29 mouse cellular contexts compared by ENCODE assay signal in genomic region chr13:111266855-111267254, GRCm38 (mm10). TPM values are rescaled to one million over a fixed set of nuclear protein-coding genes. Genes with fewer than 3 reads are reported as not detected.
DNase-seq lines count a peak whose midpoint lies in the region; ATAC-seq and TF ChIP-seq lines count a peak whose summit lies in the region.
"Had no signal": no experiment of that assay in that cellular context is flagged by ENCODE, and none has a peak within 500 bp of the region (broad histone marks: within the 10 kb centered on the region; RNA-seq: fewer than 3 reads in every experiment).

No protein-coding gene starts in this region.

- no peak overlapping the region for H3K4me2 ChIP-seq in heart, embryonic 15.5 days
- H3K4me2 ChIP-seq in heart, embryonic 12.5 days, result no peak overlapping the region
- no peak overlapping the region for H3K4me2 ChIP-seq in lung, embryonic 14.5 days
- H3K4me2 ChIP-seq: hindbrain, embryonic 15.5 days; limb, embryonic 13.5 days; liver, embryonic 15.5 days had no signal

- no peaks in the 10 kb centered on the region for H3K27me3 ChIP-seq in heart, embryonic 15.5 days
- H3K27me3 ChIP-seq in heart, embryonic 12.5 days (replicated peaks), result no peaks in the 10 kb centered on the region
- no peaks in the 10 kb centered on the region for H3K27me3 ChIP-seq in lung, embryonic 14.5 days (ENCODE audit: insufficient read depth, low read length)
- no peaks in the 10 kb centered on the region for H3K27me3 ChIP-seq in embryonic facial prominence, embryonic 10.5 days (replicated peaks; ENCODE audit: low read depth, poor library complexity, severe bottlenecking)
- H3K27me3 ChIP-seq in limb, embryonic 10.5 days (ENCODE audit: low read depth, poor library complexity, severe bottlenecking), result no peaks in the 10 kb centered on the region
- H3K27me3 ChIP-seq: hindbrain, embryonic 15.5 days; limb, embryonic 13.5 days; liver, embryonic 15.5 days had no signal

- no peaks in the 10 kb centered on the region; the same call in 1 of the 2 replicates for H3K4me1 ChIP-seq in heart, embryonic 15.5 days (replicated peaks)
- peaks cover 21% of the 10 kb centered on the region for H3K4me1 ChIP-seq in heart, embryonic 12.5 days (replicated peaks)
- peaks cover 16% of the 10 kb centered on the region for H3K4me1 ChIP-seq in lung, embryonic 14.5 days (ENCODE audit: insufficient read depth)
- H3K4me1 ChIP-seq in embryonic facial prominence, embryonic 10.5 days, result peaks cover 33% of the 10 kb centered on the region
- 0 out of 2 replicates have a peak, but pooled peaks cover 3% of the 10 kb centered on the region for H3K4me1 ChIP-seq in limb, embryonic 10.5 days
- H3K4me1 ChIP-seq: hindbrain, embryonic 15.5 days had no signal

- no peak overlapping the region for H3K9ac ChIP-seq in heart, embryonic 15.5 days
- no peak overlapping the region for H3K9ac ChIP-seq in heart, embryonic 12.5 days
- H3K9ac ChIP-seq in lung, embryonic 14.5 days, result no peak overlapping the region
- H3K9ac ChIP-seq: hindbrain, embryonic 15.5 days; limb, embryonic 13.5 days; liver, embryonic 15.5 days had no signal

- H3K4me3 ChIP-seq in heart, embryonic 15.5 days, result no peak overlapping the region
- H3K4me3 ChIP-seq in heart, embryonic 12.5 days, result no peak overlapping the region
- no peak overlapping the region for H3K4me3 ChIP-seq in lung, embryonic 14.5 days (ENCODE audit: low read depth, low read length)
- H3K4me3 ChIP-seq in embryonic facial prominence, embryonic 10.5 days, result no peak overlapping the region
- H3K4me3 ChIP-seq in limb, embryonic 10.5 days, result no peak overlapping the region
- H3K4me3 ChIP-seq: heart, adult 2 months; hindbrain, embryonic 15.5 days; limb, embryonic 13.5 days; liver, embryonic 15.5 days had no signal

- H3K36me3 ChIP-seq in heart, embryonic 15.5 days, result no peaks in the 10 kb centered on the region
- no peaks in the 10 kb centered on the region for H3K36me3 ChIP-seq in heart, embryonic 12.5 days
- H3K36me3 ChIP-seq in lung, embryonic 14.5 days (ENCODE audit: insufficient read depth), result no peaks in the 10 kb centered on the region
- no peaks in the 10 kb centered on the region for H3K36me3 ChIP-seq in embryonic facial prominence, embryonic 10.5 days (replicated peaks)
- H3K36me3 ChIP-seq in limb, embryonic 10.5 days, result no peaks in the 10 kb centered on the region
- H3K36me3 ChIP-seq: G1E; hindbrain, embryonic 15.5 days; limb, embryonic 13.5 days; liver, embryonic 15.5 days had no signal

- TF ChIP-seq CTCF in lung, embryonic 14.5 days (IDR thresholded peaks at IDR 0.05; ENCODE audit: low read depth), result no peak

- H3K9me3 ChIP-seq in heart, embryonic 15.5 days (replicated peaks), result no peaks in the 10 kb centered on the region
- no peaks in the 10 kb centered on the region for H3K9me3 ChIP-seq in heart, embryonic 12.5 days (replicated peaks)
- no peaks in the 10 kb centered on the region for H3K9me3 ChIP-seq in lung, embryonic 14.5 days (ENCODE audit: low read depth, low read length)
- H3K9me3 ChIP-seq in embryonic facial prominence, embryonic 10.5 days, result no peaks in the 10 kb centered on the region
- no peaks in the 10 kb centered on the region for H3K9me3 ChIP-seq in limb, embryonic 10.5 days (replicated peaks)
- H3K9me3 ChIP-seq: G1E; hindbrain, embryonic 15.5 days; limb, embryonic 13.5 days; liver, embryonic 15.5 days had no signal

- peak; percentile 19 for DNase-seq in lung, embryonic 14.5 days
- DNase-seq in lung, postnatal 10 days, result no peak
- no peak for DNase-seq in embryonic facial prominence, embryonic 10.5 days (ENCODE audit: low spot score)
- no peak for DNase-seq in limb, embryonic 10.5 days (ENCODE audit: low spot score)
- no peak for DNase-seq in right cerebral cortex, adult 18-20 months
- no peak for DNase-seq in adrenal gland, postnatal 25 days
- DNase-seq: adrenal gland, postnatal 10 days; cerebellum, adult 11 months; cerebellum, postnatal 14 days; embryo, embryonic 11 days; gastrocnemius, postnatal 25 days; heart, adult 2 months; heart, postnatal 14 days; kidney, adult 18-20 months; kidney, postnatal 36 days; layer of hippocampus, adult 9-11 months; lung, postnatal 4 days; retina, postnatal 1 day; thymus, adult 18-20 months; thymus, postnatal 4 days had no signal

- 68% methylated on average over 5 of the region's 5 CpGs for WGBS in heart, embryonic 15.5 days
- 77% methylated on average over 5 of the region's 5 CpGs for WGBS in heart, embryonic 12.5 days
- 58% methylated on average over 5 of the region's 5 CpGs for WGBS in lung, embryonic 14.5 days
- WGBS in embryonic facial prominence, embryonic 10.5 days, result 53% methylated on average over 5 of the region's 5 CpGs
- WGBS in limb, embryonic 10.5 days, result 87% methylated on average over 5 of the region's 5 CpGs

- 0 out of 2 replicates have a peak overlapping the region, but pooled peaks have one; percentile 12 for H3K27ac ChIP-seq in heart, embryonic 15.5 days
- H3K27ac ChIP-seq in heart, embryonic 12.5 days (ENCODE audit: poor library complexity, severe bottlenecking), result no peak overlapping the region
- H3K27ac ChIP-seq in lung, embryonic 14.5 days (ENCODE audit: low read depth), result no peak overlapping the region; the same call in 1 of the 2 replicates
- H3K27ac ChIP-seq in embryonic facial prominence, embryonic 10.5 days (replicated peaks), result peak overlapping the region; percentile 45
- H3K27ac ChIP-seq in limb, embryonic 10.5 days, result peak overlapping the region; percentile 37; the same call in 1 of the 2 replicates
- H3K27ac ChIP-seq: heart, adult 2 months; hindbrain, embryonic 15.5 days; limb, embryonic 13.5 days; liver, embryonic 15.5 days had no signal

- no peak for ATAC-seq in heart, embryonic 15.5 days (replicated peaks; ENCODE audit: insufficient number of reproducible peaks, insufficient read depth, low FRiP score, low read depth)
- no peak for ATAC-seq in heart, embryonic 12.5 days (ENCODE audit: insufficient number of reproducible peaks, low FRiP score)
- ATAC-seq in lung, embryonic 14.5 days (ENCODE audit: insufficient read depth), result peak; percentile 64
- ATAC-seq: activated CD4-positive, CD25-positive, alpha-beta regulatory T cell, adult 4 months; forebrain, embryonic 16.5 days had no signal

RNA-seq across cellular contexts. Expression of gene Actbl2, which starts 12.0 kb away (rescaled TPM):
- polyA plus RNA-seq in heart, embryonic 15.5 days (2015; fragmentation: Nextera tagmentation; extraction: Ambion mirVana), result not detected in 2 replicates
- not detected in 2 replicates for polyA plus RNA-seq in heart, embryonic 12.5 days (2016; fragmentation: Nextera tagmentation; extraction: Ambion mirVana)
- polyA plus RNA-seq in lung, embryonic 14.5 days (2014; fragmentation: Nextera tagmentation; extraction: Ambion mirVana), result not detected in 2 replicates
- not detected in 2 replicates for polyA plus RNA-seq in embryonic facial prominence, embryonic 10.5 days (2016; fragmentation: Nextera tagmentation; extraction: Ambion mirVana)
- not detected in 2 replicates for polyA plus RNA-seq in limb, embryonic 10.5 days (2016; fragmentation: Nextera tagmentation; extraction: Ambion mirVana)
- total RNA-seq in adrenal gland, postnatal 25 days (2021), result not detected in 2 replicates
- total RNA-seq: adrenal gland, postnatal 10 days; gastrocnemius, postnatal 25 days; heart, adult 2 months; heart, postnatal 14 days had no signal
- polyA plus RNA-seq: forebrain, embryonic 16.5 days; G1E; heart, adult 2 months; hindbrain, embryonic 15.5 days; limb, embryonic 13.5 days; liver, embryonic 15.5 days; neural tube, embryonic 11.5 days had no signal

Comparison
In these comparisons a context has a peak if more than half of its experiments do, and no peak if none do; other contexts are left out.
1. H3K27ac ChIP-seq: peak in heart, embryonic 15.5 days (single experiment), embryonic facial prominence, embryonic 10.5 days (single experiment) and limb, embryonic 10.5 days (single experiment); none in heart, embryonic 12.5 days (single experiment) and lung, embryonic 14.5 days (single experiment).